Mouse (Mus musculus): ENCODE measurements around the gene Tmem145.

GRCm38 (mm10) chr7:25294960-25295722 is 10.8 kb upstream of the Tmem145 start:
- TF ChIP-seq CTCF (IDR thresholded peaks at IDR 0.05; ENCODE audit: low read depth) (no peak), EP300 (IDR thresholded peaks at IDR 0.05; ENCODE audit: low read depth) (no peak)

Data from heart, postnatal 0 days (tissue).